Mouse (Mus musculus) thymus, adult 18-20 months (tissue): ENCODE measurements around the gene Kif26b.

Source experiments
- DNase-seq, 2 experiments: peaks; one replicate each; pipeline ENCODE4 v3.0.0; 2022; ENCODE audit warnings: mixed read lengths in 2 of 2

Kif26b gene

GRCm38 (mm10) chr1:178667808-178668207, 138.9 kb downstream of the Kif26b start:
- no peak for DNase-seq

- DNase-seq = no peak
These were observed 140.0 kb downstream of the Kif26b start for GRCm38 (mm10) chr1:178668907-178669306.

- no peak for DNase-seq
These were observed 144.1 kb downstream of the Kif26b start for GRCm38 (mm10) chr1:178673051-178673450.

GRCm38 (mm10) chr1:178673506-178673905, 144.6 kb downstream of the Kif26b start:
- no peak for DNase-seq

- no peak for DNase-seq
These were observed 146.8 kb downstream of the Kif26b start for GRCm38 (mm10) chr1:178675542-178676252.

- no peak for DNase-seq
These were observed 148.2 kb downstream of the Kif26b start for GRCm38 (mm10) chr1:178677160-178677559.

- no peak for DNase-seq
These were observed 148.8 kb downstream of the Kif26b start for GRCm38 (mm10) chr1:178677630-178678221.

- no peak for DNase-seq
These were observed 154.7 kb downstream of the Kif26b start for GRCm38 (mm10) chr1:178683631-178684030.

GRCm38 (mm10) chr1:178684991-178685680, 156.2 kb downstream of the Kif26b start:
- DNase-seq = no peak

GRCm38 (mm10) chr1:178686881-178687280, 158.0 kb downstream of the Kif26b start:
- no peak for DNase-seq

GRCm38 (mm10) chr1:178689512-178689911, 160.6 kb downstream of the Kif26b start:
- no peak for DNase-seq

- no peak for DNase-seq
These were observed 162.8 kb downstream of the Kif26b start for GRCm38 (mm10) chr1:178691679-178692078.

- DNase-seq = no peak
These were observed 171.2 kb downstream of the Kif26b start for GRCm38 (mm10) chr1:178700102-178700501.

- no peak for DNase-seq
These were observed 174.6 kb downstream of the Kif26b start for GRCm38 (mm10) chr1:178703496-178703895.

- no peak for DNase-seq
These were observed 179.0 kb downstream of the Kif26b start for GRCm38 (mm10) chr1:178707925-178708351.

- DNase-seq = no peak
These were observed 179.4 kb downstream of the Kif26b start for GRCm38 (mm10) chr1:178708356-178708755.

GRCm38 (mm10) chr1:178712189-178712873, 183.4 kb downstream of the Kif26b start:
- no peak for DNase-seq

- no peak for DNase-seq
These were observed 185.3 kb downstream of the Kif26b start for GRCm38 (mm10) chr1:178714209-178714608.

GRCm38 (mm10) chr1:178716411-178716810, 187.5 kb downstream of the Kif26b start:
- DNase-seq = no peak

GRCm38 (mm10) chr1:178720821-178721220, 191.9 kb downstream of the Kif26b start:
- DNase-seq = no peak

- no peak for DNase-seq
These were observed 193.9 kb downstream of the Kif26b start for GRCm38 (mm10) chr1:178722793-178723192.

- no peak for DNase-seq
These were observed 196.6 kb downstream of the Kif26b start for GRCm38 (mm10) chr1:178725536-178725935.

GRCm38 (mm10) chr1:178728256-178728655, 199.3 kb downstream of the Kif26b start:
- DNase-seq = no peak
